Mouse (Mus musculus) small intestine, adult 2 months (tissue): ENCODE measurements around the gene Pacsin1. TPM values are rescaled to one million over a fixed set of nuclear protein-coding genes. Genes with fewer than 3 reads are reported as not detected.

Experiments used
- H3K27ac ChIP-seq: fragments of 200-500 bp; 2 replicates; pipeline ENCODE4 v1.5.1; 2012; ENCODE audit warnings: low read depth, low read length, control low read depth, inconsistent platforms; ENCODE audit not compliant: insufficient read depth
- H3K27me3 ChIP-seq: fragments of 200-500 bp; 2 replicates; pipeline ENCODE4 v1.6.1; 2012; ENCODE audit warnings: mild to moderate bottlenecking, moderate library complexity, low read length, inconsistent platforms; ENCODE audit not compliant: control insufficient read depth, insufficient read depth
- H3K36me3 ChIP-seq: fragments of 200-500 bp; 2 replicates; pipeline ENCODE4 v1.6.1; 2012; ENCODE audit warnings: mild to moderate bottlenecking, low read length, control low read depth, inconsistent platforms; ENCODE audit not compliant: control insufficient read depth, insufficient read depth
- H3K4me1 ChIP-seq: fragments of 200-500 bp; 2 replicates; pipeline ENCODE4 v1.6.1; 2012; ENCODE audit warnings: low read length, inconsistent platforms, mixed read lengths; ENCODE audit not compliant: control insufficient read depth, insufficient read depth, insufficient read length
- H3K4me3 ChIP-seq: fragments of 200-500 bp; 2 replicates; pipeline ENCODE4 v1.5.1; 2012; ENCODE audit warnings: low read depth, mild to moderate bottlenecking, control low read depth, inconsistent platforms, low read length, moderate library complexity
- CTCF ChIP-seq: fragments of 200-500 bp; IDR thresholded peaks from 2 replicates; pipeline ENCODE4 v1.5.1; 2012; ENCODE audit warnings: low read depth, mild to moderate bottlenecking, control low read depth, inconsistent platforms, low read length, moderate library complexity, mixed read lengths; ENCODE audit not compliant: insufficient replicate concordance, insufficient read length; ENCODE audit errors: extremely low read depth
- POLR2A ChIP-seq: fragments of 200-500 bp; IDR thresholded peaks from 2 replicates; pipeline ENCODE4 v1.6.1; 2012; ENCODE audit warnings: low read depth, mild to moderate bottlenecking, control low read depth, inconsistent platforms, low read length, moderate library complexity
- WGBS: fragments of 180-500 bp; shearing (Covaris S2); methylation state at CpG from one replicate; pipeline ENCODE4 v1.1.7; 2018; 5-methylcytosine and 5-hydroxymethylcytosine counted together
- polyA plus RNA-seq: library from polyadenylated mRNA; depleted of rRNA; stranded (reverse); fragments of >200 nt; gene quantifications from 2 replicates; pipeline ENCODE4 v1.2.3, GENCODE M21; 2012; rRNA removed

The Pacsin1 gene
- polyA plus RNA-seq = 1.2 and 2.2 TPM in 2 replicates

- H3K36me3 ChIP-seq = no peaks in the 10 kb centered on the region
- no peak for TF ChIP-seq CTCF
- no peak for TF ChIP-seq POLR2A
- peaks cover 26% of the 10 kb centered on the region for H3K27me3 ChIP-seq
- no peak within 1 kb of the TSS for H3K27ac ChIP-seq
- WGBS = 4% methylated on average over 65 of the region's 65 CpGs
- H3K4me1 ChIP-seq = no peaks in the 10 kb centered on the region
- peak within 1 kb of the TSS; percentile 62 for H3K4me3 ChIP-seq
Observed at GRCm38 (mm10) chr17:27655089-27656010, at the start of gene Pacsin1. Pacsin1 (plus strand) TSS chr17:27655509.

- H3K36me3 ChIP-seq = peaks cover 2% of the 10 kb centered on the region; the same call in 1 of the 2 replicates
- 90% methylated on average over 7 of the region's 7 CpGs for WGBS
- H3K27me3 ChIP-seq = no peaks in the 10 kb centered on the region
- TF ChIP-seq CTCF (no peak), POLR2A (no peak)
- H3K4me1 ChIP-seq = no peaks in the 10 kb centered on the region
- no peak overlapping the region for H3K27ac ChIP-seq
- H3K4me3 ChIP-seq = no peak overlapping the region
Observed at GRCm38 (mm10) chr17:27609576-27609975, 45.7 kb upstream of the Pacsin1 start.

- no peaks in the 10 kb centered on the region for H3K27me3 ChIP-seq
- H3K4me3 ChIP-seq = no peak overlapping the region
- TF ChIP-seq CTCF (no peak), POLR2A (no peak)
- no peak overlapping the region for H3K27ac ChIP-seq
- H3K36me3 ChIP-seq = peaks cover 2% of the 10 kb centered on the region; the same call in 1 of the 2 replicates
- H3K4me1 ChIP-seq = no peaks in the 10 kb centered on the region
- 80% methylated on average over 10 of the region's 10 CpGs for WGBS
Observed at GRCm38 (mm10) chr17:27610679-27611518, 44.4 kb upstream of the Pacsin1 start.

- TF ChIP-seq CTCF (no peak), POLR2A (no peak)
- peaks cover 2% of the 10 kb centered on the region; the same call in 1 of the 2 replicates for H3K36me3 ChIP-seq
- H3K4me1 ChIP-seq = no peaks in the 10 kb centered on the region
- WGBS = 51% methylated on average over 3 of the region's 3 CpGs
- H3K27ac ChIP-seq = no peak overlapping the region
- no peak overlapping the region for H3K4me3 ChIP-seq
- no peaks in the 10 kb centered on the region for H3K27me3 ChIP-seq
Observed at GRCm38 (mm10) chr17:27611519-27611884, 43.8 kb upstream of the Pacsin1 start.

GRCm38 (mm10) chr17:27611994-27612393, 43.3 kb upstream of the Pacsin1 start:
- TF ChIP-seq POLR2A (no peak), CTCF (no peak)
- H3K27me3 ChIP-seq = no peaks in the 10 kb centered on the region
- no peak overlapping the region for H3K27ac ChIP-seq
- no peaks in the 10 kb centered on the region for H3K4me1 ChIP-seq
- H3K4me3 ChIP-seq = no peak overlapping the region
- peaks cover 2% of the 10 kb centered on the region; the same call in 1 of the 2 replicates for H3K36me3 ChIP-seq
- 67% methylated on average over 5 of the region's 5 CpGs for WGBS

GRCm38 (mm10) chr17:27613016-27613415, 42.3 kb upstream of the Pacsin1 start:
- no peak overlapping the region for H3K4me3 ChIP-seq
- 77% methylated on average over 4 of the region's 4 CpGs for WGBS
- H3K27ac ChIP-seq = no peak overlapping the region
- TF ChIP-seq CTCF = no peak
- TF ChIP-seq POLR2A = no peak
- H3K27me3 ChIP-seq = no peaks in the 10 kb centered on the region
- no peaks in the 10 kb centered on the region; the same call in 1 of the 2 replicates for H3K4me1 ChIP-seq
- H3K36me3 ChIP-seq = peaks cover 2% of the 10 kb centered on the region; the same call in 1 of the 2 replicates
